Mouse (Mus musculus) limb, embryonic 14.5 days (tissue): ENCODE results near the gene Ttc32. TPM values are rescaled to one million over a fixed set of nuclear protein-coding genes. Genes with fewer than 3 reads are reported as not detected.

ENCODE experiments used
- ATAC-seq: fragments of 200-750 bp; cut with Nextera tagmentation; 2 replicates; pipeline ENCODE4 v1.8.0; 2017; ENCODE audit warnings: low read depth, moderate number of reproducible peaks, moderate TSS enrichment; ENCODE audit not compliant: low FRiP score
- DNase-seq: peaks from one replicate; pipeline ENCODE4 v3.0.0-alpha.2; 2015; ENCODE audit warnings: low spot score
- H3K27ac ChIP-seq: fragments of 300-500 bp; sonication (generic); replicated peaks from 2 replicates; pipeline ENCODE4 v1.5.1; 2014; ENCODE audit warnings: low read depth, mild to moderate bottlenecking, low read length, moderate library complexity, mixed read lengths
- H3K27me3 ChIP-seq: fragments of 300-500 bp; sonication (generic); 2 replicates; pipeline ENCODE4 v1.6.1; 2014; ENCODE audit warnings: low read length, mixed read lengths; ENCODE audit not compliant: control insufficient read depth, insufficient read depth
- H3K36me3 ChIP-seq: fragments of 300-500 bp; sonication (generic); 2 replicates; pipeline ENCODE4 v1.6.1; 2014; ENCODE audit warnings: mild to moderate bottlenecking, low read length, moderate library complexity, mixed read lengths; ENCODE audit not compliant: control insufficient read depth, insufficient read depth
- H3K4me1 ChIP-seq: fragments of 300-500 bp; sonication (generic); 2 replicates; pipeline ENCODE4 v1.6.1; 2014; ENCODE audit warnings: antibody characterized with exemption, low read length, mixed read lengths; ENCODE audit not compliant: control insufficient read depth, insufficient read depth
- H3K4me2 ChIP-seq: fragments of 300-500 bp; sonication (generic); replicated peaks from 2 replicates; pipeline ENCODE4 v1.6.1; 2014; ENCODE audit warnings: low read depth, mild to moderate bottlenecking, low read length, moderate library complexity; ENCODE audit not compliant: severe bottlenecking
- H3K4me3 ChIP-seq: fragments of 300-500 bp; sonication (generic); replicated peaks from 2 replicates; pipeline ENCODE4 v1.5.1; 2014; ENCODE audit warnings: low read length
- H3K9ac ChIP-seq: fragments of 300-500 bp; sonication (generic); 2 replicates; pipeline ENCODE4 v1.6.1; 2014; ENCODE audit warnings: mild to moderate bottlenecking, low read depth, low read length, moderate library complexity; ENCODE audit not compliant: severe bottlenecking
- H3K9me3 ChIP-seq: fragments of 300-500 bp; sonication (generic); 2 replicates; pipeline ENCODE4 v1.6.1; 2016; ENCODE audit warnings: low read length; ENCODE audit not compliant: control insufficient read depth
- POLR2A ChIP-seq: fragments of 200-500 bp; IDR thresholded peaks from 2 replicates; pipeline ENCODE4 v1.8.0; 2012; ENCODE audit warnings: inconsistent platforms, mild to moderate bottlenecking, moderate library complexity, borderline replicate concordance; ENCODE audit not compliant: insufficient read depth, insufficient read length; ENCODE audit errors: extremely low read depth
- WGBS: fragments of 180-500 bp; shearing (Covaris S2); extraction: QIAGEN DNeasy Blood & Tissue Kit; methylation state at CpG from one replicate; pipeline ENCODE4 v1.1.7; 2014; 5-methylcytosine and 5-hydroxymethylcytosine counted together
- polyA plus RNA-seq, 2 experiments: library from polyadenylated mRNA; depleted of rRNA in 1 of 2; stranded (reverse) in 1 of 2; unstranded in 1 of 2; fragments of >200 nt; fragmentation: Nextera tagmentation in 1 of 2; extraction: Ambion mirVana in 1 of 2; gene quantifications; 2 replicates each; pipeline versions ENCODE4 v1.2.1 to v1.2.3; 2012 to 2014

Gene Ttc32
- polyA plus RNA-seq, 2 experiments, result 8.4 to 13.4 TPM

- Histone ChIP-seq H3K4me3 (no peak overlapping the region), H3K9me3 (no peaks in the 10 kb centered on the region), H3K27ac (no peak overlapping the region), H3K36me3 (peaks cover 23% of the 10 kb centered on the region), H3K4me2 (no peak overlapping the region), H3K9ac (no peak overlapping the region), H3K27me3 (no peaks in the 10 kb centered on the region), H3K4me1 (no peaks in the 10 kb centered on the region)
- no peak for DNase-seq
- ATAC-seq, result no peak
- WGBS, result 93% methylated on average over 6 of the region's 6 CpGs
- TF ChIP-seq POLR2A, result no peak
Measured at GRCm38 (mm10) chr12:9007811-9008210, 22.0 kb upstream of the Ttc32 start.

GRCm38 (mm10) chr12:9010311-9010710, 19.5 kb upstream of the Ttc32 start:
- Histone ChIP-seq H3K27me3 (no peaks in the 10 kb centered on the region), H3K9ac (no peak overlapping the region), H3K4me2 (no peak overlapping the region), H3K4me3 (no peak overlapping the region), H3K9me3 (no peaks in the 10 kb centered on the region), H3K36me3 (peaks cover 33% of the 10 kb centered on the region), H3K4me1 (no peaks in the 10 kb centered on the region), H3K27ac (no peak overlapping the region)
- WGBS, result 68% methylated on average over 4 of the region's 4 CpGs
- no peak for TF ChIP-seq POLR2A
- ATAC-seq (no peak), DNase-seq (no peak)

GRCm38 (mm10) chr12:9016376-9016775, 13.4 kb upstream of the Ttc32 start:
- 94% methylated on average over 9 of the region's 9 CpGs for WGBS
- H3K9me3 ChIP-seq, result no peaks in the 10 kb centered on the region
- DNase-seq, result no peak
- H3K4me3 ChIP-seq, result no peak overlapping the region
- H3K4me2 ChIP-seq, result no peak overlapping the region
- no peaks in the 10 kb centered on the region for H3K27me3 ChIP-seq
- no peak overlapping the region for H3K27ac ChIP-seq
- ATAC-seq, result no peak
- no peak overlapping the region for H3K9ac ChIP-seq
- peaks cover 40% of the 10 kb centered on the region for H3K36me3 ChIP-seq
- no peak for TF ChIP-seq POLR2A
- H3K4me1 ChIP-seq, result no peaks in the 10 kb centered on the region

GRCm38 (mm10) chr12:9020431-9020830, 9.4 kb upstream of the Ttc32 start:
- Histone ChIP-seq H3K4me3 (no peak overlapping the region), H3K36me3 (peaks cover 30% of the 10 kb centered on the region), H3K4me1 (no peaks in the 10 kb centered on the region), H3K9ac (no peak overlapping the region), H3K27ac (no peak overlapping the region), H3K4me2 (no peak overlapping the region), H3K27me3 (no peaks in the 10 kb centered on the region), H3K9me3 (no peaks in the 10 kb centered on the region)
- TF ChIP-seq POLR2A, result no peak
- ATAC-seq (no peak), DNase-seq (no peak)
- 93% methylated on average over 8 of the region's 8 CpGs for WGBS

GRCm38 (mm10) chr12:9020986-9021385, 8.8 kb upstream of the Ttc32 start:
- no peak for ATAC-seq
- no peaks in the 10 kb centered on the region for H3K9me3 ChIP-seq
- no peak overlapping the region for H3K4me3 ChIP-seq
- no peaks in the 10 kb centered on the region for H3K4me1 ChIP-seq
- no peak overlapping the region for H3K27ac ChIP-seq
- no peak overlapping the region for H3K4me2 ChIP-seq
- no peaks in the 10 kb centered on the region for H3K27me3 ChIP-seq
- TF ChIP-seq POLR2A, result no peak
- no peak overlapping the region for H3K9ac ChIP-seq
- peaks cover 24% of the 10 kb centered on the region for H3K36me3 ChIP-seq
- no peak for DNase-seq
- 63% methylated on average over 3 of the region's 3 CpGs for WGBS

GRCm38 (mm10) chr12:9023031-9023430, 6.8 kb upstream of the Ttc32 start:
- DNase-seq, result no peak
- peaks cover 24% of the 10 kb centered on the region for H3K36me3 ChIP-seq
- TF ChIP-seq POLR2A, result no peak
- H3K4me1 ChIP-seq, result no peaks in the 10 kb centered on the region
- H3K4me2 ChIP-seq, result no peak overlapping the region
- WGBS, result 61% methylated on average over 4 of the region's 4 CpGs
- no peaks in the 10 kb centered on the region for H3K9me3 ChIP-seq
- no peak for ATAC-seq
- H3K27ac ChIP-seq, result no peak overlapping the region
- no peak overlapping the region for H3K9ac ChIP-seq
- H3K4me3 ChIP-seq, result no peak overlapping the region
- no peaks in the 10 kb centered on the region for H3K27me3 ChIP-seq
